Mouse (Mus musculus) limb, embryonic 10.5 days (tissue): ENCODE data around the gene Mapkap1. TPM values are rescaled to one million over a fixed set of nuclear protein-coding genes. Genes with fewer than 3 reads are reported as not detected.

Experiments used
- DNase-seq: peaks from one replicate; pipeline ENCODE4 v3.0.0-alpha.2; 2017; ENCODE audit warnings: low spot score
- H3K27ac ChIP-seq: fragments of 300-500 bp; sonication (generic); 2 replicates; pipeline ENCODE4 v1.5.1; 2016; ENCODE audit warnings: mild to moderate bottlenecking
- H3K27me3 ChIP-seq: fragments of 300-500 bp; sonication (generic); 2 replicates; pipeline ENCODE4 v1.6.1; 2016; ENCODE audit warnings: low read depth, mild to moderate bottlenecking; ENCODE audit not compliant: poor library complexity, severe bottlenecking
- H3K36me3 ChIP-seq: fragments of 300-500 bp; sonication (generic); 2 replicates; pipeline ENCODE4 v1.6.1; 2016; ENCODE audit warnings: mild to moderate bottlenecking, moderate library complexity
- H3K4me1 ChIP-seq: fragments of 300-500 bp; sonication (generic); 2 replicates; pipeline ENCODE4 v1.6.1; 2016
- H3K4me3 ChIP-seq: fragments of 300-500 bp; sonication (generic); 2 replicates; pipeline ENCODE4 v1.5.1; 2016; ENCODE audit warnings: mild to moderate bottlenecking, moderate library complexity
- H3K9me3 ChIP-seq: fragments of 300-500 bp; sonication (generic); replicated peaks from 2 replicates; pipeline ENCODE4 v1.6.1; 2016; ENCODE audit warnings: mild to moderate bottlenecking
- WGBS: fragments of 180-500 bp; shearing (Covaris S2); methylation state at CpG from one replicate; pipeline ENCODE4 v1.1.7; 2016; 5-methylcytosine and 5-hydroxymethylcytosine counted together
- polyA plus RNA-seq: library from polyadenylated mRNA; unstranded; fragments of >200 nt; fragmentation: Nextera tagmentation; extraction: Ambion mirVana; gene quantifications from 2 replicates; pipeline ENCODE4 v1.2.1, GENCODE M21; 2016

Gene Mapkap1
- polyA plus RNA-seq, 1 experiment from 2014 or later: 96.4 TPM

GRCm38 (mm10) chr2:34546176-34546677, 139.7 kb downstream of the Mapkap1 start:
- no peak overlapping the region for H3K4me3 ChIP-seq
- DNase-seq: no peak
- H3K9me3 ChIP-seq: no peaks in the 10 kb centered on the region
- H3K27ac ChIP-seq: no peak overlapping the region
- WGBS: 83% methylated on average over 3 of the region's 3 CpGs
- H3K36me3 ChIP-seq: no peaks in the 10 kb centered on the region
- H3K27me3 ChIP-seq: no peaks in the 10 kb centered on the region
- H3K4me1 ChIP-seq: peaks cover 21% of the 10 kb centered on the region

DNA sequence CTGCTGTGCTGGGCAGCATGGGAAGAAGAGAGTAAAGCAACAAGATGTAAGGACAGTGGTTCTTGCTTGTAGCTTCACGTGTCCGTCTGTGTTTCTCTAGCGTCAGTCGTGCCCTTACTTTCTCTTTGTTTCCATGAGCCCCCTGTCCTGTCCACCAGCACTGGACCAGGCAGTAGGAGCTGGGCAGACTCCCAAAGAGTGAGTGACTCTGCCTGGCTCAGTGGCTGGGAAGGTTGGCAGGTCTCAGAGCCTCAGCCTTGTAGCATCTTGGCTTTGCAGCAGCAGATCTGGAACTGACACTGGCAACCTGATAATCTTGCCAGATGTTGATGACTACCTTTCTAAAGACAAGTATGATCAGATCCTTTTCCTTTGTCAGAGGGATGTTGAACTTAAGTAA, 140.9 kb downstream of the Mapkap1 start:
- 92% methylated on average over 4 of the region's 4 CpGs for WGBS

GRCm38 (mm10) chr2:34548961-34549360, 142.4 kb downstream of the Mapkap1 start:
- DNase-seq: no peak
- 94% methylated on average over 5 of the region's 5 CpGs for WGBS
- no peak overlapping the region for H3K27ac ChIP-seq
- no peaks in the 10 kb centered on the region for H3K27me3 ChIP-seq
- H3K36me3 ChIP-seq: no peaks in the 10 kb centered on the region
- no peak overlapping the region for H3K4me3 ChIP-seq
- H3K4me1 ChIP-seq: peaks cover 20% of the 10 kb centered on the region
- no peaks in the 10 kb centered on the region for H3K9me3 ChIP-seq

More for the DNA sequence above, 140.9 kb downstream of the Mapkap1 start:
- no peak for DNase-seq
- H3K4me3 ChIP-seq: no peak overlapping the region
- H3K27ac ChIP-seq: no peak overlapping the region
- H3K9me3 ChIP-seq: no peaks in the 10 kb centered on the region
- peaks cover 26% of the 10 kb centered on the region for H3K4me1 ChIP-seq
- no peaks in the 10 kb centered on the region for H3K27me3 ChIP-seq
- H3K36me3 ChIP-seq: no peaks in the 10 kb centered on the region

GRCm38 (mm10) chr2:34549469-34549868, 142.9 kb downstream of the Mapkap1 start:
- no peaks in the 10 kb centered on the region for H3K27me3 ChIP-seq
- H3K4me1 ChIP-seq: peaks cover 16% of the 10 kb centered on the region
- H3K36me3 ChIP-seq: no peaks in the 10 kb centered on the region
- H3K9me3 ChIP-seq: no peaks in the 10 kb centered on the region
- 72% methylated on average over 7 of the region's 7 CpGs for WGBS
- peak overlapping the region; percentile 6; the same call in 1 of the 2 replicates for H3K27ac ChIP-seq
- H3K4me3 ChIP-seq: no peak overlapping the region
- DNase-seq: no peak

DNA sequence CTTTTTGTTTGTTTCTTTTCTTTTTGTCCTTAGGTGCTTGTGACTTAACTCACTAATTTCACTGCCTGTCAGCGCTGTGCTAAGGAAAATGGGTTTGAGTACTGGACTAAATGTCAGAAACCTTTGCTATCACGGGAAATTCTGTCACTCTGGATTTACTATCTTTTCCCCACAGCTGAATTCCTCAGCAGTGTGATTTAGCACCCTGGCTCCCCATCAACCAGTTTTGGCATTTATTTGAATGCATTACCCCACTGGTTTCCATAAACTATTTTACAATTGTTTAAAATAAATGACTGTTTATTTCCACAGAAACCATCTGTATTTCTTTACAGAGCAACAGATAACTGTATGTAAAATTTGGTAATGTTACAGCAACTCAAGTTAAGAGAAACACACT, 146.2 kb downstream of the Mapkap1 start:
- no peak for DNase-seq
- Histone ChIP-seq H3K36me3 (0 out of 2 replicates have a peak, but pooled peaks cover 3% of the 10 kb centered on the region), H3K4me3 (no peak overlapping the region), H3K27ac (no peak overlapping the region), H3K27me3 (no peaks in the 10 kb centered on the region), H3K4me1 (peaks cover 32% of the 10 kb centered on the region), H3K9me3 (no peaks in the 10 kb centered on the region)
- 64% methylated on average over 2 of the region's 2 CpGs for WGBS

- H3K27me3 ChIP-seq: no peaks in the 10 kb centered on the region
- no peak for DNase-seq
- H3K27ac ChIP-seq: no peak overlapping the region
- H3K4me3 ChIP-seq: no peak overlapping the region
- H3K4me1 ChIP-seq: peaks cover 32% of the 10 kb centered on the region
- 79% methylated on average over 6 of the region's 6 CpGs for WGBS
- H3K36me3 ChIP-seq: 0 out of 2 replicates have a peak, but pooled peaks cover 3% of the 10 kb centered on the region
- no peaks in the 10 kb centered on the region for H3K9me3 ChIP-seq
These were observed 147.1 kb downstream of the Mapkap1 start for GRCm38 (mm10) chr2:34553580-34554231.

- Histone ChIP-seq H3K4me3 (no peak overlapping the region), H3K9me3 (no peaks in the 10 kb centered on the region), H3K4me1 (peaks cover 19% of the 10 kb centered on the region), H3K27me3 (no peaks in the 10 kb centered on the region), H3K27ac (no peak overlapping the region), H3K36me3 (0 out of 2 replicates have a peak, but pooled peaks cover 3% of the 10 kb centered on the region)
- WGBS: 86% methylated on average over 5 of the region's 5 CpGs
- no peak for DNase-seq
These were observed 153.6 kb downstream of the Mapkap1 start for GRCm38 (mm10) chr2:34560146-34560545.

DNA sequence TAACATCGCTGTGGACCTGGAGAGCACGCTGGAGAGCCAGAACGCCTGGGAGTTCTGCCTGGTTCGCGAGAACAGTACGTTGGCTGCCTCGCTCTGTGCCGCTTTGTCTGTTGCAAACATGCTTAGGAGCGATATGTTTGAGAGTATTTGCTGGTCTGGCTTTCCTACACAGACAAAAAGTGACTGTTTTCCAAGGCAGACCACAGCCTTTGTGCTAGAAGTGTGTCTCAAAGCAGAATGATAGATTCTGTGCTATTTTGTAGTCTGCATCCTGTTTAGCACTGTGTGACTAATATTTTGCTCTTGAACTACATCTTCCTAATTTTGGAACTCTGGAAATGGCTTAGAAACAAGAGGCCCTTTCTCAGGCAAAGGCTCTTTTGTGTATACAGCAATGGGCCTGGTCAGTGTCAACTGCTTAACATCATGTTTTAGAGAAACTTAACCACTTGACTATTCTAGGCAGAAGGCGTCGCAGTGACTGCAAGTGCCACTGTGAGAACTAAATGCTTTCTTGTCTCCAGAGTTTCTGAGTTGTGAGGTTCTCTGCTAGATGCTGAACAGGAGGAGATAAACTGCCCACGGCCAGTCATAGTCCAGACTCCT, 156.6 kb downstream of the Mapkap1 start:
- peak overlapping the region; percentile 72; the same call in 1 of the 2 replicates for H3K27ac ChIP-seq
- WGBS: 63% methylated on average over 12 of the region's 12 CpGs
- no peak for DNase-seq
- no peaks in the 10 kb centered on the region for H3K27me3 ChIP-seq
- H3K9me3 ChIP-seq: no peaks in the 10 kb centered on the region
- peaks cover 6% of the 10 kb centered on the region for H3K4me1 ChIP-seq
- H3K4me3 ChIP-seq: no peak overlapping the region
- H3K36me3 ChIP-seq: no peaks in the 10 kb centered on the region

- Histone ChIP-seq H3K27me3 (no peaks in the 10 kb centered on the region), H3K4me1 (peaks cover 9% of the 10 kb centered on the region), H3K4me3 (no peak overlapping the region), H3K9me3 (no peaks in the 10 kb centered on the region), H3K36me3 (no peaks in the 10 kb centered on the region), H3K27ac (no peak overlapping the region; the same call in 1 of the 2 replicates)
- DNase-seq: no peak
These were observed 157.3 kb downstream of the Mapkap1 start for GRCm38 (mm10) chr2:34563865-34564264.

GRCm38 (mm10) chr2:34566146-34566545, 159.6 kb downstream of the Mapkap1 start:
- H3K27ac ChIP-seq: no peak overlapping the region
- 83% methylated on average over 4 of the region's 4 CpGs for WGBS

DNA sequence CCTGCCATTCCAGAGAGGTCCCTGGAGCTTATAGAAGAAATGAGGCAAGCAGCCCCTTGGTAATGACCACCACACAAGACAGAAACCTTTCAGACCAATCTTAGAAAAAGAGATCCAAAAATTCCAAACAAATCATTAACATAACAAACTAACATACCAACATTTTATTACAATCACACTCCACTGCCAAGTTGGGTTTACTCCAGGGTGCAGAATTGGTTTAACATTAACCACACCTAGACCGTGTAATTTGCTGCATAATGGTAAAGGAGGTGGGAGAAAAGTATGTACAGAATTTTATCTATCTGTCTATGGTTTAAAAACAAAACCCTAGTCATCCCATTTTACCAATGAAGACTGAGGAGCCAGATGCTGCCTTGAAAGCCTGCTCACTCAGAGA, 160.0 kb downstream of the Mapkap1 start:
- 89% methylated on average over 1 of the region's 1 CpGs for WGBS
- peaks cover 33% of the 10 kb centered on the region for H3K4me1 ChIP-seq
- no peak overlapping the region for H3K27ac ChIP-seq
- H3K36me3 ChIP-seq: no peaks in the 10 kb centered on the region
- no peak overlapping the region for H3K4me3 ChIP-seq
- no peaks in the 10 kb centered on the region for H3K9me3 ChIP-seq
- peaks cover 2% of the 10 kb centered on the region for H3K27me3 ChIP-seq
- no peak for DNase-seq

More at GRCm38 (mm10) chr2:34566146-34566545, 159.6 kb downstream of the Mapkap1 start:
- H3K9me3 ChIP-seq: no peaks in the 10 kb centered on the region
- no peak overlapping the region for H3K4me3 ChIP-seq
- H3K36me3 ChIP-seq: no peaks in the 10 kb centered on the region
- H3K27me3 ChIP-seq: no peaks in the 10 kb centered on the region
- peaks cover 28% of the 10 kb centered on the region for H3K4me1 ChIP-seq
- no peak for DNase-seq

GRCm38 (mm10) chr2:34569131-34569530, 162.6 kb downstream of the Mapkap1 start:
- peaks cover 14% of the 10 kb centered on the region for H3K27me3 ChIP-seq
- DNase-seq: no peak
- WGBS: 75% methylated on average over 5 of the region's 5 CpGs

GRCm38 (mm10) chr2:34570378-34570777, 163.8 kb downstream of the Mapkap1 start:
- H3K36me3 ChIP-seq: no peaks in the 10 kb centered on the region
- peaks cover 19% of the 10 kb centered on the region for H3K27me3 ChIP-seq
- H3K9me3 ChIP-seq: no peaks in the 10 kb centered on the region
- DNase-seq: no peak
- H3K4me1 ChIP-seq: peaks cover 63% of the 10 kb centered on the region
- WGBS: 7% methylated on average over 6 of the region's 6 CpGs
- peak overlapping the region; percentile 50; the same call in 1 of the 2 replicates for H3K27ac ChIP-seq
- H3K4me3 ChIP-seq: no peak overlapping the region

More at GRCm38 (mm10) chr2:34569131-34569530, 162.6 kb downstream of the Mapkap1 start:
- Histone ChIP-seq H3K36me3 (no peaks in the 10 kb centered on the region), H3K4me1 (peaks cover 52% of the 10 kb centered on the region), H3K27ac (no peak overlapping the region), H3K9me3 (no peaks in the 10 kb centered on the region), H3K4me3 (no peak overlapping the region)
